Mouse (Mus musculus): Measurements from ENCODE around the gene Vmn1r80. TPM values are rescaled to one million over a fixed set of nuclear protein-coding genes. Genes with fewer than 3 reads are reported as not detected.

Gene Vmn1r80
- not detected in 2 replicates for polyA plus RNA-seq (2015; fragmentation: Nextera tagmentation; extraction: Ambion mirVana)

GRCm38 (mm10) chr7:12188986-12189385 is at the start of gene Vmn1r80:
Gene Vmn1r80, plus strand, starts transcription at chr7:12189286.

GRCm38 (mm10) chr7:12149957-12150356 is 39.1 kb upstream of the Vmn1r80 start, which contains the start of gene Vmn1r78:
Gene Vmn1r78, plus strand, starts transcription at chr7:12150257.

GRCm38 (mm10) chr7:12170979-12171378 is 18.1 kb upstream of the Vmn1r80 start, which contains the start of gene Vmn1r79:
Gene Vmn1r79, plus strand, starts transcription at chr7:12171279.

Other genes starting within 250 kb of the Vmn1r80 start
- not detected in 2 replicates for gene Vmn1r77, start 152.5 kb upstream of the Vmn1r80 start, polyA plus RNA-seq (2015; fragmentation: Nextera tagmentation; extraction: Ambion mirVana)
- gene Vmn1r78, start 39.0 kb upstream of the Vmn1r80 start, polyA plus RNA-seq (2015; fragmentation: Nextera tagmentation; extraction: Ambion mirVana) = not detected in 2 replicates
- not detected in 2 replicates for gene Vmn1r79, start 18.0 kb upstream of the Vmn1r80 start, polyA plus RNA-seq (2015; fragmentation: Nextera tagmentation; extraction: Ambion mirVana)
- not detected in 2 replicates for gene Vmn1r81, start 79.0 kb downstream of the Vmn1r80 start, polyA plus RNA-seq (2015; fragmentation: Nextera tagmentation; extraction: Ambion mirVana)
- gene Vmn1r82, start 111.1 kb downstream of the Vmn1r80 start, polyA plus RNA-seq (2015; fragmentation: Nextera tagmentation; extraction: Ambion mirVana) = not detected in 2 replicates
- gene Vmn1r83, start 140.2 kb downstream of the Vmn1r80 start, polyA plus RNA-seq (2015; fragmentation: Nextera tagmentation; extraction: Ambion mirVana) = not detected in 2 replicates
- not detected in 2 replicates for gene Vmn1r84, start 180.0 kb downstream of the Vmn1r80 start, polyA plus RNA-seq (2015; fragmentation: Nextera tagmentation; extraction: Ambion mirVana)
- gene Zfp551, start 233.5 kb downstream of the Vmn1r80 start, polyA plus RNA-seq (2015; fragmentation: Nextera tagmentation; extraction: Ambion mirVana) = 1.2 and 1.3 TPM in 2 replicates